Mouse (Mus musculus): ENCODE results near the gene Htr5a. TPM values are rescaled to one million over a fixed set of nuclear protein-coding genes. Genes with fewer than 3 reads are reported as not detected.

Htr5a gene
- 0.02 TPM in 1 of 2 replicates, not detected in the other for polyA plus RNA-seq (2016; fragmentation: Nextera tagmentation; extraction: Ambion mirVana)

GRCm38 (mm10) chr5:27841701-27842295 is at the start of gene Htr5a:
Htr5a (plus strand) TSS chr5:27842149.
- peak within 1 kb of the TSS; percentile 54 for H3K4me3 ChIP-seq
- H3K27ac ChIP-seq (replicated peaks): peak within 1 kb of the TSS; percentile 58; the same call in 1 of the 2 replicates
- H3K27me3 ChIP-seq (ENCODE audit: low read depth, poor library complexity, severe bottlenecking): peaks cover 25% of the 10 kb centered on the region
- DNase-seq (ENCODE audit: low spot score): peak; percentile 49
- WGBS: 6% methylated on average over 25 of the region's 25 CpGs
- H3K36me3 ChIP-seq: no peaks in the 10 kb centered on the region
- H3K9me3 ChIP-seq (replicated peaks): no peaks in the 10 kb centered on the region
- H3K4me1 ChIP-seq: peaks cover 11% of the 10 kb centered on the region

GRCm38 (mm10) chr5:27792173-27792470 is 49.8 kb upstream of the Htr5a start:
- H3K27ac ChIP-seq (replicated peaks): peak overlapping the region; percentile 100

GRCm38 (mm10) chr5:27792531-27793205 is 49.3 kb upstream of the Htr5a start:
- Histone ChIP-seq H3K9me3 (replicated peaks) (no peaks in the 10 kb centered on the region), H3K36me3 (peaks cover 21% of the 10 kb centered on the region), H3K27me3 (ENCODE audit: low read depth, poor library complexity, severe bottlenecking) (no peaks in the 10 kb centered on the region), H3K4me3 (peak overlapping the region; percentile 81), H3K4me1 (peaks cover 25% of the 10 kb centered on the region), H3K27ac (replicated peaks) (peak overlapping the region; percentile 100)
- 70% methylated on average over 9 of the region's 9 CpGs for WGBS
- peak; percentile 11 for DNase-seq (ENCODE audit: low spot score)

More at GRCm38 (mm10) chr5:27792173-27792470, 49.8 kb upstream of the Htr5a start:
- Histone ChIP-seq H3K36me3 (peaks cover 27% of the 10 kb centered on the region), H3K4me1 (peaks cover 25% of the 10 kb centered on the region), H3K27me3 (ENCODE audit: low read depth, poor library complexity, severe bottlenecking) (no peaks in the 10 kb centered on the region), H3K9me3 (replicated peaks) (no peaks in the 10 kb centered on the region), H3K4me3 (peak overlapping the region; percentile 81)
- no peak for DNase-seq (ENCODE audit: low spot score)
- 19% methylated on average over 8 of the region's 8 CpGs for WGBS

- Histone ChIP-seq H3K27me3 (ENCODE audit: low read depth, poor library complexity, severe bottlenecking) (no peaks in the 10 kb centered on the region), H3K27ac (replicated peaks) (no peak overlapping the region), H3K4me3 (no peak overlapping the region), H3K9me3 (replicated peaks) (no peaks in the 10 kb centered on the region), H3K36me3 (peaks cover 9% of the 10 kb centered on the region), H3K4me1 (peaks cover 25% of the 10 kb centered on the region)
- peak; percentile 69 for DNase-seq (ENCODE audit: low spot score)
- WGBS: 41% methylated on average over 1 of the region's 1 CpGs
Measured at GRCm38 (mm10) chr5:27793923-27794322, 48.0 kb upstream of the Htr5a start.

GRCm38 (mm10) chr5:27814282-27814681 is 27.7 kb upstream of the Htr5a start:
- Histone ChIP-seq H3K27ac (replicated peaks) (no peak overlapping the region), H3K36me3 (no peaks in the 10 kb centered on the region), H3K9me3 (replicated peaks) (no peaks in the 10 kb centered on the region), H3K27me3 (ENCODE audit: low read depth, poor library complexity, severe bottlenecking) (no peaks in the 10 kb centered on the region), H3K4me1 (0 out of 2 replicates have a peak, but pooled peaks cover 2% of the 10 kb centered on the region), H3K4me3 (no peak overlapping the region)
- no peak for DNase-seq (ENCODE audit: low spot score)
- WGBS: 82% methylated on average over 2 of the region's 2 CpGs

GRCm38 (mm10) chr5:27818840-27819672 is 22.9 kb upstream of the Htr5a start:
- no peaks in the 10 kb centered on the region for H3K36me3 ChIP-seq
- no peaks in the 10 kb centered on the region for H3K9me3 ChIP-seq (replicated peaks)
- no peak overlapping the region for H3K4me3 ChIP-seq
- no peak overlapping the region for H3K27ac ChIP-seq (replicated peaks)
- H3K4me1 ChIP-seq: 0 out of 2 replicates have a peak, but pooled peaks cover 2% of the 10 kb centered on the region
- WGBS: 63% methylated on average over 3 of the region's 3 CpGs
- no peak for DNase-seq (ENCODE audit: low spot score)
- H3K27me3 ChIP-seq (ENCODE audit: low read depth, poor library complexity, severe bottlenecking): no peaks in the 10 kb centered on the region

- Histone ChIP-seq H3K4me1 (0 out of 2 replicates have a peak, but pooled peaks cover 2% of the 10 kb centered on the region), H3K4me3 (no peak overlapping the region), H3K27me3 (ENCODE audit: low read depth, poor library complexity, severe bottlenecking) (no peaks in the 10 kb centered on the region), H3K36me3 (no peaks in the 10 kb centered on the region), H3K9me3 (replicated peaks) (no peaks in the 10 kb centered on the region), H3K27ac (replicated peaks) (no peak overlapping the region)
- 96% methylated on average over 6 of the region's 6 CpGs for WGBS
- no peak for DNase-seq (ENCODE audit: low spot score)
Measured at GRCm38 (mm10) chr5:27821161-27821560, 20.8 kb upstream of the Htr5a start.

GRCm38 (mm10) chr5:27827971-27828370 is 14.0 kb upstream of the Htr5a start:
- DNase-seq (ENCODE audit: low spot score): no peak
- Histone ChIP-seq H3K4me1 (no peaks in the 10 kb centered on the region), H3K9me3 (replicated peaks) (no peaks in the 10 kb centered on the region), H3K36me3 (no peaks in the 10 kb centered on the region), H3K4me3 (no peak overlapping the region), H3K27me3 (ENCODE audit: low read depth, poor library complexity, severe bottlenecking) (no peaks in the 10 kb centered on the region), H3K27ac (replicated peaks) (no peak overlapping the region)
- 93% methylated on average over 7 of the region's 7 CpGs for WGBS

GRCm38 (mm10) chr5:27835096-27835495 is 6.9 kb upstream of the Htr5a start:
- no peak for DNase-seq (ENCODE audit: low spot score)
- no peak overlapping the region for H3K27ac ChIP-seq (replicated peaks)
- no peaks in the 10 kb centered on the region for H3K27me3 ChIP-seq (ENCODE audit: low read depth, poor library complexity, severe bottlenecking)
- 0 out of 2 replicates have a peak, but pooled peaks cover 3% of the 10 kb centered on the region for H3K9me3 ChIP-seq (replicated peaks)
- H3K4me3 ChIP-seq: no peak overlapping the region
- 92% methylated on average over 2 of the region's 2 CpGs for WGBS
- no peaks in the 10 kb centered on the region for H3K4me1 ChIP-seq
- no peaks in the 10 kb centered on the region for H3K36me3 ChIP-seq

GRCm38 (mm10) chr5:27838061-27838460 is 3.9 kb upstream of the Htr5a start:
- H3K9me3 ChIP-seq (replicated peaks): 0 out of 2 replicates have a peak, but pooled peaks cover 3% of the 10 kb centered on the region
- H3K4me1 ChIP-seq: peaks cover 10% of the 10 kb centered on the region
- H3K27me3 ChIP-seq (ENCODE audit: low read depth, poor library complexity, severe bottlenecking): peaks cover 21% of the 10 kb centered on the region
- no peaks in the 10 kb centered on the region for H3K36me3 ChIP-seq
- DNase-seq (ENCODE audit: low spot score): no peak
- 66% methylated on average over 4 of the region's 4 CpGs for WGBS
- H3K4me3 ChIP-seq: no peak overlapping the region
- H3K27ac ChIP-seq (replicated peaks): no peak overlapping the region

GRCm38 (mm10) chr5:27842671-27843320 is 847 bp downstream of the Htr5a start:
- H3K9me3 ChIP-seq (replicated peaks): no peaks in the 10 kb centered on the region
- H3K4me1 ChIP-seq: peaks cover 15% of the 10 kb centered on the region
- 78% methylated on average over 28 of the region's 28 CpGs for WGBS
- H3K4me3 ChIP-seq: no peak overlapping the region
- H3K27ac ChIP-seq (replicated peaks): no peak overlapping the region
- H3K27me3 ChIP-seq (ENCODE audit: low read depth, poor library complexity, severe bottlenecking): peaks cover 25% of the 10 kb centered on the region
- H3K36me3 ChIP-seq: no peaks in the 10 kb centered on the region
- DNase-seq (ENCODE audit: low spot score): no peak

- no peak for DNase-seq (ENCODE audit: low spot score)
- no peak overlapping the region for H3K27ac ChIP-seq (replicated peaks)
- H3K4me3 ChIP-seq: no peak overlapping the region
- peaks cover 15% of the 10 kb centered on the region for H3K27me3 ChIP-seq (ENCODE audit: low read depth, poor library complexity, severe bottlenecking)
- H3K9me3 ChIP-seq (replicated peaks): no peaks in the 10 kb centered on the region
- WGBS: 73% methylated on average over 5 of the region's 5 CpGs
- no peaks in the 10 kb centered on the region for H3K36me3 ChIP-seq
- H3K4me1 ChIP-seq: peaks cover 8% of the 10 kb centered on the region
Measured at GRCm38 (mm10) chr5:27846979-27847378, 5.0 kb downstream of the Htr5a start.
